Mouse (Mus musculus): ENCODE results near the gene Opa3. TPM values are rescaled to one million over a fixed set of nuclear protein-coding genes. Genes with fewer than 3 reads are reported as not detected.

Opa3 gene
- polyA plus RNA-seq, 1 experiment: 11.6 TPM

- H3K4me1 ChIP-seq: peaks cover 63% of the 10 kb centered on the region
- peaks cover 51% of the 10 kb centered on the region for H3K27me3 ChIP-seq (replicated peaks)
- H3K36me3 ChIP-seq (replicated peaks; ENCODE audit: low read length): no peaks in the 10 kb centered on the region
- TF ChIP-seq FLI1 (IDR thresholded peaks at IDR 0.05; ENCODE audit: low read length) (no peak), GATA1 (IDR thresholded peaks at IDR 0.05; ENCODE audit: borderline replicate concordance, low read length) (no peak)
- no peaks in the 10 kb centered on the region for H3K9me3 ChIP-seq
- H3K4me3 ChIP-seq (replicated peaks): peak overlapping the region; percentile 88
These were observed 74.3 kb downstream of the Opa3 start for GRCm38 (mm10) chr7:19302264-19303045.

- Histone ChIP-seq H3K4me3 (replicated peaks) (no peak overlapping the region), H3K27me3 (replicated peaks) (peaks cover 51% of the 10 kb centered on the region), H3K4me1 (peaks cover 68% of the 10 kb centered on the region), H3K9me3 (no peaks in the 10 kb centered on the region), H3K36me3 (replicated peaks; ENCODE audit: low read length) (no peaks in the 10 kb centered on the region)
- TF ChIP-seq FLI1 (IDR thresholded peaks at IDR 0.05; ENCODE audit: low read length) (no peak), GATA1 (IDR thresholded peaks at IDR 0.05; ENCODE audit: borderline replicate concordance, low read length) (no peak)
These were observed 74.8 kb downstream of the Opa3 start for GRCm38 (mm10) chr7:19303046-19303305.

GRCm38 (mm10) chr7:19303770-19304169, 75.6 kb downstream of the Opa3 start:
- Histone ChIP-seq H3K4me3 (replicated peaks) (peak overlapping the region; percentile 89), H3K36me3 (replicated peaks; ENCODE audit: low read length) (no peaks in the 10 kb centered on the region), H3K4me1 (peaks cover 72% of the 10 kb centered on the region), H3K27me3 (replicated peaks) (peaks cover 51% of the 10 kb centered on the region), H3K9me3 (no peaks in the 10 kb centered on the region)
- TF ChIP-seq GATA1 (IDR thresholded peaks at IDR 0.05; ENCODE audit: borderline replicate concordance, low read length): no peak
- TF ChIP-seq FLI1 (IDR thresholded peaks at IDR 0.05; ENCODE audit: low read length): no peak

- Histone ChIP-seq H3K36me3 (replicated peaks; ENCODE audit: low read length) (no peaks in the 10 kb centered on the region), H3K9me3 (no peaks in the 10 kb centered on the region), H3K4me3 (replicated peaks) (peak overlapping the region; percentile 89), H3K4me1 (peaks cover 77% of the 10 kb centered on the region), H3K27me3 (replicated peaks) (peaks cover 51% of the 10 kb centered on the region)
- no peak for TF ChIP-seq FLI1 (IDR thresholded peaks at IDR 0.05; ENCODE audit: low read length)
- no peak for TF ChIP-seq GATA1 (IDR thresholded peaks at IDR 0.05; ENCODE audit: borderline replicate concordance, low read length)
These were observed 76.6 kb downstream of the Opa3 start for GRCm38 (mm10) chr7:19304501-19305412.

- Histone ChIP-seq H3K4me3 (replicated peaks) (peak overlapping the region; percentile 89), H3K9me3 (no peaks in the 10 kb centered on the region), H3K4me1 (peaks cover 76% of the 10 kb centered on the region), H3K36me3 (replicated peaks; ENCODE audit: low read length) (no peaks in the 10 kb centered on the region), H3K27me3 (replicated peaks) (peaks cover 51% of the 10 kb centered on the region)
- TF ChIP-seq GATA1 (IDR thresholded peaks at IDR 0.05; ENCODE audit: borderline replicate concordance, low read length) (no peak), FLI1 (IDR thresholded peaks at IDR 0.05; ENCODE audit: low read length) (no peak)
These were observed 77.2 kb downstream of the Opa3 start for GRCm38 (mm10) chr7:19305413-19305735.

Other genes with a start within 250 kb of the Opa3 start
- not detected in 2 replicates for gene Nanos2, start 240.9 kb upstream of the Opa3 start, polyA plus RNA-seq (2012; ENCODE audit: insufficient read depth, low replicate concordance)
- 2.5 and 6.7 TPM in 2 replicates for gene Mypop, start 237.1 kb upstream of the Opa3 start, polyA plus RNA-seq (2012; ENCODE audit: insufficient read depth, low replicate concordance)
- gene Irf2bp1, start 224.3 kb upstream of the Opa3 start, polyA plus RNA-seq (2012; ENCODE audit: insufficient read depth, low replicate concordance): 53.2 and 120 TPM in 2 replicates
- not detected in 2 replicates for gene Foxa3, start 204.8 kb upstream of the Opa3 start, polyA plus RNA-seq (2012; ENCODE audit: insufficient read depth, low replicate concordance)
- 176 and 205 TPM in 2 replicates for gene Sympk, start 204.0 kb upstream of the Opa3 start, polyA plus RNA-seq (2012; ENCODE audit: insufficient read depth, low replicate concordance)
- not detected in 2 replicates for gene Rsph6a, start 173.6 kb upstream of the Opa3 start, polyA plus RNA-seq (2012; ENCODE audit: insufficient read depth, low replicate concordance)
- 13.4 and 30.3 TPM in 2 replicates for gene Dmwd, start 152.1 kb upstream of the Opa3 start, polyA plus RNA-seq (2012; ENCODE audit: insufficient read depth, low replicate concordance)
- gene Dmpk, start 144.5 kb upstream of the Opa3 start, polyA plus RNA-seq (2012; ENCODE audit: insufficient read depth, low replicate concordance): 7.7 and 25.2 TPM in 2 replicates
- 11.5 and 23.2 TPM in 2 replicates for gene Six5, start 133.7 kb upstream of the Opa3 start, polyA plus RNA-seq (2012; ENCODE audit: insufficient read depth, low replicate concordance)
- not detected in 2 replicates for gene Gm4969, start 110.0 kb upstream of the Opa3 start, polyA plus RNA-seq (2012; ENCODE audit: insufficient read depth, low replicate concordance)
- 28.9 and 35.0 TPM in 2 replicates for gene Fbxo46, start 108.5 kb upstream of the Opa3 start, polyA plus RNA-seq (2012; ENCODE audit: insufficient read depth, low replicate concordance)
- gene Qpctl, start 79.0 kb upstream of the Opa3 start, polyA plus RNA-seq (2012; ENCODE audit: insufficient read depth, low replicate concordance): 5.0 and 11.8 TPM in 2 replicates
- 50.5 and 69.4 TPM in 2 replicates for gene Snrpd2, start 78.6 kb upstream of the Opa3 start, polyA plus RNA-seq (2012; ENCODE audit: insufficient read depth, low replicate concordance)
- 1.2 TPM in 2 replicates for gene Gipr, start 62.2 kb upstream of the Opa3 start, polyA plus RNA-seq (2012; ENCODE audit: insufficient read depth, low replicate concordance)
- gene Eml2, start 51.9 kb upstream of the Opa3 start, polyA plus RNA-seq (2012; ENCODE audit: insufficient read depth, low replicate concordance): 53.9 and 56.3 TPM in 2 replicates
- gene Gpr4, start 15.8 kb upstream of the Opa3 start, polyA plus RNA-seq (2012; ENCODE audit: insufficient read depth, low replicate concordance): 0.03 TPM in 1 of 2 replicates, not detected in the other
- gene Vasp, start 43.5 kb downstream of the Opa3 start, polyA plus RNA-seq (2012; ENCODE audit: insufficient read depth, low replicate concordance): 828 and 2,423 TPM in 2 replicates
- not detected in 2 replicates for gene Ppm1n, start 51.7 kb downstream of the Opa3 start, polyA plus RNA-seq (2012; ENCODE audit: insufficient read depth, low replicate concordance)
- gene Rtn2, start 54.3 kb downstream of the Opa3 start, polyA plus RNA-seq (2012; ENCODE audit: insufficient read depth, low replicate concordance): 6.1 and 8.4 TPM in 2 replicates
- 12.9 and 33.1 TPM in 2 replicates for gene Fosb, start 81.7 kb downstream of the Opa3 start, polyA plus RNA-seq (2012; ENCODE audit: insufficient read depth, low replicate concordance)
- gene Ercc1, start 116.4 kb downstream of the Opa3 start, polyA plus RNA-seq (2012; ENCODE audit: insufficient read depth, low replicate concordance): 36.5 and 52.2 TPM in 2 replicates
- gene Cd3eap, start 131.1 kb downstream of the Opa3 start, polyA plus RNA-seq (2012; ENCODE audit: insufficient read depth, low replicate concordance): 13.3 and 50.4 TPM in 2 replicates
- 21.5 and 54.3 TPM in 2 replicates for gene Ppp1r13l, start 131.4 kb downstream of the Opa3 start, polyA plus RNA-seq (2012; ENCODE audit: insufficient read depth, low replicate concordance)
- 24.2 and 30.8 TPM in 2 replicates for gene Ercc2, start 153.7 kb downstream of the Opa3 start, polyA plus RNA-seq (2012; ENCODE audit: insufficient read depth, low replicate concordance)
- gene Klc3, start 175.8 kb downstream of the Opa3 start, polyA plus RNA-seq (2012; ENCODE audit: insufficient read depth, low replicate concordance): 1.3 TPM in 1 of 2 replicates, not detected in the other
- 0.96 TPM in 1 of 2 replicates, not detected in the other for gene Ckm, start 176.4 kb downstream of the Opa3 start, polyA plus RNA-seq (2012; ENCODE audit: insufficient read depth, low replicate concordance)
- 102 and 169 TPM in 2 replicates for gene Mark4, start 230.5 kb downstream of the Opa3 start, polyA plus RNA-seq (2012; ENCODE audit: insufficient read depth, low replicate concordance)
- gene Exoc3l2, start 235.0 kb downstream of the Opa3 start, polyA plus RNA-seq (2012; ENCODE audit: insufficient read depth, low replicate concordance): 40.8 and 53.6 TPM in 2 replicates

All from megakaryocyte, embryonic 14.5 days (primary cell).